Mouse (Mus musculus) embryonic fibroblast, embryonic 13.5 days (primary cell): ENCODE results near the gene Tmem242. TPM values are rescaled to one million over a fixed set of nuclear protein-coding genes. Genes with fewer than 3 reads are reported as not detected.
A peak's percentile ranks its signal among the peaks of the same experiment; 100 is the strongest.

ENCODE experiments used
- H3K27ac ChIP-seq: 2 replicates; pipeline ENCODE4 v1.5.1; 2012; ENCODE audit warnings: low read length, control low read depth, inconsistent platforms; ENCODE audit not compliant: insufficient read depth
- H3K4me1 ChIP-seq: 2 replicates; pipeline ENCODE4 v1.6.1; 2011; ENCODE audit warnings: low read length; ENCODE audit not compliant: control insufficient read depth, insufficient read depth
- H3K4me3 ChIP-seq: 2 replicates; pipeline ENCODE4 v1.5.1; 2011; ENCODE audit warnings: mild to moderate bottlenecking, control low read depth, low read length; ENCODE audit not compliant: insufficient read depth
- CTCF ChIP-seq: IDR thresholded peaks from 2 replicates; pipeline ENCODE4 v1.5.1; 2011; ENCODE audit warnings: mild to moderate bottlenecking, control low read depth, low read length, moderate library complexity, borderline replicate concordance; ENCODE audit not compliant: insufficient read depth
- POLR2A ChIP-seq: IDR thresholded peaks from 2 replicates; pipeline ENCODE4 v1.6.1; 2011; ENCODE audit warnings: low read depth, mild to moderate bottlenecking, control low read depth, low read length, moderate library complexity
- polyA plus RNA-seq: library from polyadenylated mRNA; stranded (reverse); fragments of >200 nt; gene quantifications from 2 replicates; pipeline ENCODE4 v1.2.4, GENCODE M21; 2011; ENCODE audit warnings: low read depth; ENCODE audit not compliant: missing spikeins, insufficient read length

Gene Tmem242
- 71.1 and 72.9 TPM in 2 replicates for polyA plus RNA-seq

- 0 out of 2 replicates have a peak within 1 kb of the TSS, but pooled peaks have one; percentile 15 for H3K27ac ChIP-seq
- H3K4me1 ChIP-seq, result no peaks in the 10 kb centered on the region; the same call in 1 of the 2 replicates
- peak; percentile 68 for TF ChIP-seq POLR2A
- peak; percentile 49; the same call in 1 of the 2 replicates for TF ChIP-seq CTCF
- peak within 1 kb of the TSS; percentile 65 for H3K4me3 ChIP-seq
Measured at GRCm38 (mm10) chr17:5440159-5440971, at the start of gene Tmem242. TSS of gene Tmem242 (minus strand) at chr17:5440259.

GRCm38 (mm10) chr17:5488156-5488555, 48.1 kb upstream of the Tmem242 start:
- Histone ChIP-seq H3K4me1 (no peaks in the 10 kb centered on the region), H3K27ac (no peak overlapping the region), H3K4me3 (no peak overlapping the region)
- no peak for TF ChIP-seq POLR2A
- TF ChIP-seq CTCF, result no peak

GRCm38 (mm10) chr17:5484663-5485062, 44.6 kb upstream of the Tmem242 start:
- TF ChIP-seq POLR2A (no peak), CTCF (no peak)
- Histone ChIP-seq H3K4me3 (no peak overlapping the region), H3K4me1 (no peaks in the 10 kb centered on the region), H3K27ac (no peak overlapping the region)

GRCm38 (mm10) chr17:5483456-5483855, 43.4 kb upstream of the Tmem242 start:
- no peak overlapping the region for H3K27ac ChIP-seq
- H3K4me1 ChIP-seq, result no peaks in the 10 kb centered on the region
- H3K4me3 ChIP-seq, result no peak overlapping the region
- TF ChIP-seq CTCF, result no peak
- no peak for TF ChIP-seq POLR2A

GRCm38 (mm10) chr17:5475960-5476725, 36.1 kb upstream of the Tmem242 start:
- no peak for TF ChIP-seq CTCF
- TF ChIP-seq POLR2A, result no peak
- H3K4me1 ChIP-seq, result no peaks in the 10 kb centered on the region
- H3K4me3 ChIP-seq, result no peak overlapping the region
- no peak overlapping the region for H3K27ac ChIP-seq

- Histone ChIP-seq H3K4me1 (no peaks in the 10 kb centered on the region), H3K27ac (no peak overlapping the region), H3K4me3 (no peak overlapping the region)
- TF ChIP-seq CTCF, result no peak
- no peak for TF ChIP-seq POLR2A
Measured at GRCm38 (mm10) chr17:5472268-5472667, 32.2 kb upstream of the Tmem242 start.

- TF ChIP-seq CTCF (no peak), POLR2A (no peak)
- Histone ChIP-seq H3K27ac (no peak overlapping the region), H3K4me1 (no peaks in the 10 kb centered on the region), H3K4me3 (no peak overlapping the region)
Measured at GRCm38 (mm10) chr17:5467177-5467576, 27.1 kb upstream of the Tmem242 start.

- no peak for TF ChIP-seq POLR2A
- no peak for TF ChIP-seq CTCF
- no peak overlapping the region for H3K27ac ChIP-seq
- no peak overlapping the region for H3K4me3 ChIP-seq
- H3K4me1 ChIP-seq, result no peaks in the 10 kb centered on the region
Measured at GRCm38 (mm10) chr17:5466736-5467135, 26.7 kb upstream of the Tmem242 start.

- no peaks in the 10 kb centered on the region for H3K4me1 ChIP-seq
- no peak overlapping the region for H3K27ac ChIP-seq
- no peak overlapping the region for H3K4me3 ChIP-seq
- TF ChIP-seq CTCF, result no peak
- TF ChIP-seq POLR2A, result no peak
Measured at GRCm38 (mm10) chr17:5463912-5464311, 23.9 kb upstream of the Tmem242 start.
